In the genomic region with DNA sequence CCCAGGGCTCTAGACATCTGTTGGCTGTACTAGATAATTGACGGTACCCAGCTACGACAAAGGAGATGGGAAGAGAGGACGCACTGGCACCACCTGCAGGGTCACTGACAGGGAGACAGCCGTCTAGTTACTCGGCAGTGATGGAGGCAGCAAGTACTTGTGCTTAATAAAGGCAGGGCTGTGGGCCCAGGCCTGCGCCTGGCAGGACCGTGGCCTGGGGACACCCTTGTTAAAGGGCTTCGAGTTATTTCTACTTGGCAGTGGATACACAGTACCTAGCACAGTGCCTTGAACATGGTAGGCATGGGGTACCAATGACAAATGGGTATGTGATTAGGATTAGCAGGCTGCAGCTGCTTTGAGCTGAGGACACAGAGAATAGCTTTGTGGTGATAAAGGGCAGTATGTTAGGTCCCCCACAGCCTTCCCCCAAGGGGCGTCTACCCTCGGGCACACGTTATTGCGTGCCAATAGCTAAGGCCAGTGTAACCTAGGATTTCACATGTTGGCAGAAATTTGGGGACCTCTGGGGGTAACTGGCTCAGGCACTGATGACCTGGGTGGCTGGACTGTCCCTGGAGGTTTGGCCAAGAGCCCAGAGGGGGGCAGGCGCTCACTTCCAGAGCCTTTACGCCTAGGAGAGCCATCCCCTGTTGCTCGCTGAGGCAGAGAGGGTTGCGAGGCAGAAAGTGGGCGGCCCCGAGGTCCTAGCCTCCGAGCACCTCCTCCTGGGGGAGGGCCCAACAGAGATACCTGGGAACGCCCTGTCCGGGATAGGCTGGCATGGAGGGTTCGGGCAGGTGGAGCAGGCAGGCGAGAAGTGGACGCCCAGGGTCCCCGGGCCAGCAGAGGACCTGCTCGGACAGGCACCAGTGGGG, we compare ENCODE assay signal across 9 mouse cellular contexts. TPM values are rescaled to one million over a fixed set of nuclear protein-coding genes. Genes with fewer than 3 reads are reported as not detected.
DNase-seq lines count a peak whose midpoint lies in the region; ATAC-seq lines count a peak whose summit lies in the region.
"Had no signal": no experiment of that assay in that cellular context is flagged by ENCODE, and none has a peak within 500 bp of the region (broad histone marks: within the 10 kb centered on the region; RNA-seq: fewer than 3 reads in every experiment).

No protein-coding gene starts in this region.

- peak overlapping the region; percentile 28; the same call in 1 of the 2 replicates for H3K4me2 ChIP-seq in hindbrain, embryonic 11.5 days (replicated peaks; ENCODE audit: low read depth, low read length)
- peak overlapping the region; percentile 63 for H3K4me2 ChIP-seq in limb, embryonic 13.5 days (replicated peaks)
- no peak overlapping the region for H3K4me2 ChIP-seq in midbrain, embryonic 16.5 days (ENCODE audit: low read length)

- no peaks in the 10 kb centered on the region; the same call in 1 of the 2 replicates for H3K27me3 ChIP-seq in hindbrain, embryonic 11.5 days (ENCODE audit: control insufficient read depth, insufficient read depth, low read length)
- H3K27me3 ChIP-seq in limb, embryonic 13.5 days = peaks cover 65% of the 10 kb centered on the region
- no peaks in the 10 kb centered on the region for H3K27me3 ChIP-seq in midbrain, embryonic 16.5 days (ENCODE audit: control insufficient read depth, insufficient read depth, low read depth, low read length)

- no peak overlapping the region for H3K27ac ChIP-seq in hindbrain, embryonic 11.5 days (ENCODE audit: low read depth, low read length)
- no peak overlapping the region for H3K27ac ChIP-seq in limb, embryonic 13.5 days
- H3K27ac ChIP-seq in midbrain, embryonic 16.5 days (ENCODE audit: low read length) = no peak overlapping the region

- H3K4me3 ChIP-seq in hindbrain, embryonic 11.5 days (ENCODE audit: low read depth, low read length) = no peak overlapping the region
- H3K4me3 ChIP-seq in limb, embryonic 13.5 days = peak overlapping the region; percentile 35
- no peak overlapping the region for H3K4me3 ChIP-seq in midbrain, embryonic 16.5 days (ENCODE audit: low read depth, low read length)

- 0 out of 2 replicates have a peak overlapping the region, but pooled peaks have one; percentile 27 for H3K9ac ChIP-seq in hindbrain, embryonic 11.5 days (ENCODE audit: low read depth, low read length)
- peak overlapping the region; percentile 55 for H3K9ac ChIP-seq in limb, embryonic 13.5 days
- no peak overlapping the region for H3K9ac ChIP-seq in midbrain, embryonic 16.5 days (ENCODE audit: low read depth, low read length)

- 24% methylated on average over 26 of the region's 26 CpGs for WGBS in hindbrain, embryonic 11.5 days
- 23% methylated on average over 26 of the region's 26 CpGs for WGBS in limb, embryonic 13.5 days
- WGBS in midbrain, embryonic 16.5 days = 28% methylated on average over 26 of the region's 26 CpGs

- H3K4me1 ChIP-seq in hindbrain, embryonic 11.5 days (replicated peaks; ENCODE audit: control insufficient read depth, insufficient read depth, low read length) = peaks cover 4% of the 10 kb centered on the region
- peaks cover 7% of the 10 kb centered on the region for H3K4me1 ChIP-seq in limb, embryonic 13.5 days
- H3K4me1 ChIP-seq in midbrain, embryonic 16.5 days (ENCODE audit: control insufficient read depth, insufficient read depth, low read length) = no peaks in the 10 kb centered on the region

- H3K9me3 ChIP-seq in hindbrain, embryonic 11.5 days (ENCODE audit: control insufficient read depth, low read length) = no peaks in the 10 kb centered on the region
- H3K9me3 ChIP-seq in limb, embryonic 13.5 days = no peaks in the 10 kb centered on the region
- H3K9me3 ChIP-seq in midbrain, embryonic 16.5 days (replicated peaks; ENCODE audit: control insufficient read depth, low read length, poor library complexity, severe bottlenecking) = no peaks in the 10 kb centered on the region

- DNase-seq in spleen, postnatal 4 days (ENCODE audit: low spot score in 2 of 2) = peak; percentile 46 to 73
- DNase-seq in spleen, adult 12 weeks (ENCODE audit: low spot score) = no peak
- DNase-seq in hindbrain, embryonic 11.5 days (ENCODE audit: low spot score) = no peak
- DNase-seq in spleen, postnatal 10 days (ENCODE audit: low spot score in 2 of 2) = no peak
- DNase-seq in left cerebral cortex, adult 8-10 months (ENCODE audit: low spot score in 2 of 2) = no peak
- DNase-seq in retina, embryonic 14.5 days (ENCODE audit: low spot score) = no peak

- ATAC-seq in hindbrain, embryonic 11.5 days (ENCODE audit: low FRiP score) = peak; percentile 70; the same call in 1 of the 2 replicates
- peak; percentile 53; the same call in 1 of the 2 replicates for ATAC-seq in limb, embryonic 13.5 days (ENCODE audit: low FRiP score, low read depth)
- 0 out of 2 replicates have a peak, but pooled peaks have one; percentile 29 for ATAC-seq in midbrain, embryonic 16.5 days

- H3K36me3 ChIP-seq in hindbrain, embryonic 11.5 days (ENCODE audit: control insufficient read depth, insufficient read depth, low read length) = no peaks in the 10 kb centered on the region
- H3K36me3 ChIP-seq in limb, embryonic 13.5 days = no peaks in the 10 kb centered on the region
- peaks cover 5% of the 10 kb centered on the region; the same call in 1 of the 2 replicates for H3K36me3 ChIP-seq in midbrain, embryonic 16.5 days (ENCODE audit: control insufficient read depth, insufficient read depth, low read length)

RNA-seq across cellular contexts. Expression of a gene that starts 11.4 kb away (rescaled TPM):
- 1.6 and 2.0 TPM in 2 replicates for polyA plus RNA-seq in hindbrain, embryonic 11.5 days (2014; fragmentation: Nextera tagmentation; extraction: Ambion mirVana)
- polyA plus RNA-seq in limb, embryonic 13.5 days (2015; fragmentation: Nextera tagmentation; extraction: Ambion mirVana) = 0.33 and 0.68 TPM in 2 replicates
- polyA plus RNA-seq in midbrain, embryonic 16.5 days (2015; fragmentation: Nextera tagmentation; extraction: Ambion mirVana) = 0.30 TPM in 1 of 2 replicates, not detected in the other
- not detected for total RNA-seq in left cerebral cortex, adult 8-10 months (2022)
- total RNA-seq: neutrophil, adult 5-6 weeks had no signal

RNA-seq across cellular contexts. Expression of a gene that starts 12.7 kb away (rescaled TPM):
- polyA plus RNA-seq in hindbrain, embryonic 11.5 days (2014; fragmentation: Nextera tagmentation; extraction: Ambion mirVana) = 3.6 and 4.5 TPM in 2 replicates
- 2.0 and 3.0 TPM in 2 replicates for polyA plus RNA-seq in limb, embryonic 13.5 days (2015; fragmentation: Nextera tagmentation; extraction: Ambion mirVana)
- polyA plus RNA-seq in midbrain, embryonic 16.5 days (2015; fragmentation: Nextera tagmentation; extraction: Ambion mirVana) = 59.1 and 65.9 TPM in 2 replicates
- 10 to 100 TPM; 12.3 to 18.2 (median 17.0) TPM for total RNA-seq in left cerebral cortex, adult 8-10 months (2022)

RNA-seq across cellular contexts. Expression of a gene that starts 17.3 kb away (rescaled TPM):
- polyA plus RNA-seq in hindbrain, embryonic 11.5 days (2014; fragmentation: Nextera tagmentation; extraction: Ambion mirVana) = 27.6 and 30.6 TPM in 2 replicates
- polyA plus RNA-seq in limb, embryonic 13.5 days (2015; fragmentation: Nextera tagmentation; extraction: Ambion mirVana) = 32.3 and 36.6 TPM in 2 replicates
- 15.9 and 19.7 TPM in 2 replicates for polyA plus RNA-seq in midbrain, embryonic 16.5 days (2015; fragmentation: Nextera tagmentation; extraction: Ambion mirVana)
- total RNA-seq in left cerebral cortex, adult 8-10 months (2022) = 10 to 100 TPM; 41.2 to 45.3 (median 42.5) TPM

RNA-seq across cellular contexts. Expression of a gene that starts 29.9 kb away (rescaled TPM):
- polyA plus RNA-seq in hindbrain, embryonic 11.5 days (2014; fragmentation: Nextera tagmentation; extraction: Ambion mirVana) = 85.9 and 90.4 TPM in 2 replicates
- 115 and 119 TPM in 2 replicates for polyA plus RNA-seq in limb, embryonic 13.5 days (2015; fragmentation: Nextera tagmentation; extraction: Ambion mirVana)
- 145 and 152 TPM in 2 replicates for polyA plus RNA-seq in midbrain, embryonic 16.5 days (2015; fragmentation: Nextera tagmentation; extraction: Ambion mirVana)
- total RNA-seq in left cerebral cortex, adult 8-10 months (2022) = 10 to 100 TPM; 58.5 to 69.8 (median 63.9) TPM

RNA-seq across cellular contexts. Expression of a gene that starts 35.6 kb away (rescaled TPM):
- 18.5 and 19.8 TPM in 2 replicates for polyA plus RNA-seq in hindbrain, embryonic 11.5 days (2014; fragmentation: Nextera tagmentation; extraction: Ambion mirVana)
- polyA plus RNA-seq in limb, embryonic 13.5 days (2015; fragmentation: Nextera tagmentation; extraction: Ambion mirVana) = 34.0 and 35.2 TPM in 2 replicates
- polyA plus RNA-seq in midbrain, embryonic 16.5 days (2015; fragmentation: Nextera tagmentation; extraction: Ambion mirVana) = 31.8 and 33.6 TPM in 2 replicates
- total RNA-seq in left cerebral cortex, adult 8-10 months (2022) = 10 to 100 TPM; 47.2 to 58.2 (median 52.3) TPM

Comparison
In these comparisons a context has a peak if more than half of its experiments do, and no peak if none do; other contexts are left out.
1. DNase-seq: peak in spleen, postnatal 4 days (2 of 2); none in spleen, adult 12 weeks (single experiment), hindbrain, embryonic 11.5 days (single experiment), spleen, postnatal 10 days (0 of 2), left cerebral cortex, adult 8-10 months (0 of 2) and retina, embryonic 14.5 days (single experiment).
2. RNA of a gene that starts 12.7 kb away (polyA plus RNA-seq): 59.1 to 65.9 TPM in midbrain, embryonic 16.5 days; 3.6 to 4.5 TPM in hindbrain, embryonic 11.5 days and 2.0 to 3.0 TPM in limb, embryonic 13.5 days; every median in the first group is over 10 times any median in the second.
3. Peak in every context shown above with its lines, with median percentiles within 50 percentile points of each other: ATAC-seq.